Mouse (Mus musculus) hematopoietic stem cell, adult 5-6 weeks (primary cell): Measurements from ENCODE around the gene Cyb561a3. TPM values are rescaled to one million over a fixed set of nuclear protein-coding genes. Genes with fewer than 3 reads are reported as not detected.

Experiments
- ATAC-seq, 2 experiments: fragments of 125-278 bp in 1 of 2; replicated peaks in 1 of 2; 2 replicates each; pipeline ENCODE4 v1.8.0; 2016 to 2017; ENCODE audit warnings: inconsistent platforms in 2 of 2, mild to moderate bottlenecking in 2 of 2, moderate number of reproducible peaks in 2 of 2, low read depth in 1 of 2, moderate TSS enrichment in 1 of 2; ENCODE audit not compliant: low FRiP score in 2 of 2, poor library complexity in 2 of 2, severe bottlenecking in 2 of 2, insufficient read depth in 1 of 2, low TSS enrichment in 1 of 2
- total RNA-seq: library from RNA; stranded (forward); fragments of 172-1452, 232-1000 nt; gene quantifications from 2 replicates; pipeline ENCODE4 v1.2.3, GENCODE M21; 2017

Cyb561a3 gene
- total RNA-seq, 1 experiment from 2014 or later: 19.9 TPM

DNA sequence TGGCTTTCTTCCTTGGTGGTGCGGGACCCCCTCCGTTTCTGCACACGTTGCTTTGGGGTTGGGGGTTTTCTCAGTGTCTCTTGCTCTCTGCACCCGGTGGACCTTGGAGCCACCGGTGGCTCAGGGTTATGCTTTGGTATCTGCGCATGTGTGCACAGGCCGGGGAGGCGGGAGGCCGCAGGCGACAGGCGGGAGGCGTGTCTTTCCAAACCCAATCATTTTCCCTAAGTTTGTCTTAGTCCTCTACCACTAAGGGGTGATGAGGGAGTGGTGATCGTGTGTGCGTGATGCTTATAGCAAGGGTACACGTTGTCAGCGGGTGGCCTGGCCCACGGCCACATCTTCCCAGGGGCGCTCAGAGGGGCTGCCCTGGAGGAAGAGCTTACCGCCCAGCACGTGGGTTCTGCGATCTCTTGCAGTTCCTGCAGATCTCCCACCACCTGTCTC, 57.9 kb downstream of the Cyb561a3 start:
- peak; percentile 60 to 78 for ATAC-seq

DNA sequence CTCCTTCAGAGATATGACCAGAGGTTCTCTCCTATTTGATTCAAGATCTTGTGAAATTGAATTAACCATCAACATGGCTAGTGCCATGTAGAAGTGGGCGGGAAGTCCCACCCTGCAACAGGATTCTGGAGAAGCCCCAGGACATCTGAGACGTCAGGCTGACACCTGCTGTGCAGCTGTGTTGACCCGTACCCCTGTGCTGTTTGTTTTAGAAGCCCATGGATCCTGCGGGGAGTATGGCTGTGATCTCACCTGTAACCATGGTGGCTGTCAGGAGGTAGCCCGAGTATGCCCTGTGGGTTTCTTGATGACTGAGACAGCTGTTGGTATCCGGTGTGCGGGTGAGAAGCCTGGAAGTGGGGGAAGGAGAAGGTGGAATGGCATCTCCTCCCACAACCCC, 60.9 kb downstream of the Cyb561a3 start:
- ATAC-seq: no peak

DNA sequence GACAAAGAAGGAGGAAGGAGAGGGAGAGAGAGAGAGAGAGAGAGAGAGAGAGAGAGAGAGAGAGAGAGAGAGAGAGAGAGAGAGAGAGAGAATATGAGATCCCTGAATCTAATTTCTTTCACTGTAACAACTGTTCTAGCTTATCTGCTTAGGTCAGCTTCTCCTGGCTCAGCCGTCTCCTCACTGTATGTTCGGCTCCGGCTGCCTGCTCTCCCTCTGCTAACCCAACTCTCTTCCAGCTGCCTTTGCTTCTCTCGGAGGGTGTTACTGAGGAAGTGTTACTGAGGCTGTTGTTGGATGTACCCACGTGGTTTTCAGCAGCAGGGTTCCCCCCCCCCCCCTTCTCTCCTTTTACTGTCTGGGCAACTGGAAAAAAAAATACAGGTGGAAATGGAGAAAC, 63.1 kb downstream of the Cyb561a3 start:
- peak in 1 of 2 experiments; percentile 19; a peak in 1 of 4 replicates for ATAC-seq

DNA sequence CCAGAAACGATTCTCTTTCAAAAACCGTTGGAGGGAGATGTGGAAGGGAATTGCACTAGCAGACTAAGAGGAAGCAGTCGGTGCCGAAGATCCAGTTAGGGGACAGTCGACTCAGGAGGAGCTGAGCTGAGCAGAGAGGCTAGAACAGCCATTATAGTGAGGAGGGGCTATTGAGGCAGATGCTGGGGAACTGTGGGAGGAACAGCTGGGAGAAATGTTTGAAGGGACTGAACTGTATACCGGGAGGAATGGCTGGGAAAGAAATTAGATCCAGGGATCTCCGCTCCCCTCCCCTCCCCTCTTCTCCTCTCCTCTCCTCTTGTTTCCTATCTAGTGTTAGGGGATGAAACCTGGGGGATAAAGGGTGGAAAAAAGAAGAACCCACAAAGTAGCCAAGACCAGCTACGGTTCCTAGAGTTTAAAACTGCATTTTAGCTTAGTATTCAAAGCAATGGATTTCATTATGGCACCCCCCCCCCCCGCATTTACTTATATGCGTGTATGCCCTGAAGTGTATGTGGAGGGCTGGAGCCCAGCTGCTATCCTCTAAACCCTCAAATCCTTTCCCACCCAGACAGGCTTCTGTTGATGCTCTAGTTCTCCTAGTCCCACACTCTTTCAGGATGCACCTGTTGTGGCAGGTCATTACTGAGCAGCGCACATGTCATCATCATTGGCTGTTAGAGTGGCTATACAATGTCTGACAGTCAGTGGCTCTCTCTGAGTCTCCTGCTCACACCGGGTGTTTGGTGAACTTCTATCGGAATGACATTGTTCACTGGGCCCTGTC, 63.8 kb downstream of the Cyb561a3 start:
- ATAC-seq: no peak

Other genes starting within 250 kb of the Cyb561a3 start
- not detected in 2 replicates for gene Syt7, start 188.1 kb upstream of the Cyb561a3 start, total RNA-seq
- not detected in 2 replicates for gene Lrrc10b, start 119.7 kb upstream of the Cyb561a3 start, total RNA-seq
- not detected in 2 replicates for gene Ppp1r32, start 94.2 kb upstream of the Cyb561a3 start, total RNA-seq
- gene Cpsf7, start 51.9 kb upstream of the Cyb561a3 start, total RNA-seq: 52.1 and 63.2 TPM in 2 replicates
- 59.2 and 71.7 TPM in 2 replicates for gene Sdhaf2, start 51.0 kb upstream of the Cyb561a3 start, total RNA-seq
- gene Tmem216, start 20.9 kb upstream of the Cyb561a3 start, total RNA-seq: 8.5 and 27.0 TPM in 2 replicates
- 5.6 and 11.9 TPM in 2 replicates for gene Tmem138, start 190 bp downstream of the Cyb561a3 start, total RNA-seq
- gene Ddb1, start 28.2 kb downstream of the Cyb561a3 start, total RNA-seq: 373 and 377 TPM in 2 replicates
- 4.0 and 7.3 TPM in 2 replicates for gene Tkfc, start 28.5 kb downstream of the Cyb561a3 start, total RNA-seq
- 0.19 TPM in 1 of 2 replicates, not detected in the other for gene Vwce, start 57.0 kb downstream of the Cyb561a3 start, total RNA-seq
- gene Pga5, start 100.9 kb downstream of the Cyb561a3 start, total RNA-seq: not detected in 2 replicates
- 11.7 and 13.9 TPM in 2 replicates for gene Vps37c, start 111.6 kb downstream of the Cyb561a3 start, total RNA-seq
- gene Cd5, start 161.8 kb downstream of the Cyb561a3 start, total RNA-seq: 1.1 and 4.5 TPM in 2 replicates